Mouse (Mus musculus) C2C12 (cell line): ENCODE results near the gene Casc3.

Experiments used
- CEBPB ChIP-seq: IDR thresholded peaks from one replicate; pipeline ENCODE4 v1.6.1; 2011; ENCODE audit warnings: low read depth, mild to moderate bottlenecking, control low read depth, moderate library complexity
- CTCF ChIP-seq: IDR thresholded peaks from one replicate; pipeline ENCODE4 v1.5.1; 2011; ENCODE audit not compliant: control insufficient read depth, insufficient read depth, insufficient read length
- USF1 ChIP-seq: IDR thresholded peaks from one replicate; pipeline ENCODE4 v1.6.1; 2011; ENCODE audit warnings: low read depth, mild to moderate bottlenecking, control low read depth, moderate library complexity

DNA sequence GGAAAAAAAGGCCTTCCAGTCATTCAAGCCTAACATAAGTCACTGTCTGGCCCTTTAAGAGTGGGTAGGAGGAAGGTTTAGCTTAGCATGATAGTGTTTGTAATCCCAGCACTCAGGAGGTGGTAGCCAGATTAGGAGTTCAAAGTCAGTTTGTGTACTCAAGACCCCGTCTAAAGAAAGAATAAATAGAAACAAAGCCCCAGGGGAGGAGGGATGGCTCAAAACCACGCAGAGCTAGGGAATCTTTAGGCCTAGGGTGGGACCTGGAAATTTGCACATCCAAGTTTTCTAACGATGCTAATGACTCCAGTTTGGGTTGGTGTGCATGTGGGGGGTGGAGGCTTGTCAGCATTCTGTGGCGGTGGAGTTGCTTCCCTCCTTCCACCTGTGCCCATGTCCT, 12.6 kb upstream of the Casc3 start:
- TF ChIP-seq CTCF (no peak), USF1 (no peak), CEBPB (no peak)
